Mouse (Mus musculus) liver, embryonic 15.5 days (tissue): ENCODE measurements around the gene Evc. TPM values are rescaled to one million over a fixed set of nuclear protein-coding genes. Genes with fewer than 3 reads are reported as not detected.
A peak's percentile ranks its signal among the peaks of the same experiment; 100 is the strongest.

Source experiments
- ATAC-seq: fragments of 200-750 bp; cut with Nextera tagmentation; 2 replicates; pipeline ENCODE4 v1.8.0; 2017; ENCODE audit warnings: moderate number of reproducible peaks, mild to moderate bottlenecking, moderate library complexity; ENCODE audit not compliant: insufficient read depth
- H3K27ac ChIP-seq: fragments of 300-500 bp; sonication (generic); replicated peaks from 2 replicates; pipeline ENCODE4 v1.5.1; 2015; ENCODE audit warnings: mild to moderate bottlenecking, inconsistent platforms
- H3K27me3 ChIP-seq: fragments of 300-500 bp; sonication (generic); 2 replicates; pipeline ENCODE4 v1.6.1; 2015; ENCODE audit warnings: mild to moderate bottlenecking, inconsistent platforms
- H3K36me3 ChIP-seq: fragments of 300-500 bp; sonication (generic); replicated peaks from 2 replicates; pipeline ENCODE4 v1.6.1; 2015; ENCODE audit warnings: moderate library complexity, mild to moderate bottlenecking, inconsistent platforms
- H3K4me1 ChIP-seq: fragments of 300-500 bp; sonication (generic); replicated peaks from 2 replicates; pipeline ENCODE4 v1.6.1; 2015; ENCODE audit warnings: inconsistent platforms
- H3K4me2 ChIP-seq: fragments of 300-500 bp; sonication (generic); 2 replicates; pipeline ENCODE4 v1.6.1; 2015; ENCODE audit warnings: moderate library complexity, mild to moderate bottlenecking, inconsistent platforms
- H3K4me3 ChIP-seq: fragments of 300-500 bp; sonication (generic); replicated peaks from 2 replicates; pipeline ENCODE4 v1.5.1; 2015; ENCODE audit warnings: mild to moderate bottlenecking, inconsistent platforms
- H3K9ac ChIP-seq: fragments of 300-500 bp; sonication (generic); 2 replicates; pipeline ENCODE4 v1.6.1; 2015; ENCODE audit warnings: moderate library complexity, mild to moderate bottlenecking, inconsistent platforms
- H3K9me3 ChIP-seq: fragments of 300-500 bp; sonication (generic); replicated peaks from 2 replicates; pipeline ENCODE4 v1.6.1; 2016; ENCODE audit warnings: inconsistent platforms
- WGBS: fragments of 180-500 bp; shearing (Covaris S2); methylation state at CpG from one replicate; pipeline ENCODE4 v1.1.7; 2015; ENCODE audit warnings: mixed read lengths; ENCODE audit not compliant: insufficient replicate concordance; 5-methylcytosine and 5-hydroxymethylcytosine counted together
- polyA plus RNA-seq: library from polyadenylated mRNA; unstranded; fragments of >200 nt; fragmentation: Nextera tagmentation; extraction: Ambion mirVana; gene quantifications from 2 replicates; pipeline ENCODE4 v1.2.1, GENCODE M21; 2015

Evc gene
- polyA plus RNA-seq, 1 experiment from 2014 or later: 1.0 TPM

- Histone ChIP-seq H3K9me3 (no peaks in the 10 kb centered on the region), H3K4me3 (0 out of 2 replicates have a peak within 1 kb of the TSS, but pooled peaks have one; percentile 5), H3K27ac (no peak within 1 kb of the TSS), H3K27me3 (peaks cover 71% of the 10 kb centered on the region), H3K36me3 (no peaks in the 10 kb centered on the region), H3K4me1 (peaks cover 7% of the 10 kb centered on the region), H3K4me2 (peak within 1 kb of the TSS; percentile 41), H3K9ac (no peak within 1 kb of the TSS)
- WGBS: 2% methylated on average over 48 of the region's 56 CpGs
- no peak for ATAC-seq
Observed at GRCm38 (mm10) chr5:37241651-37242151, 95.0 kb downstream of the Evc start, which contains the start of gene Crmp1. TSS of gene Crmp1 (plus strand) at chr5:37241940.

- Histone ChIP-seq H3K36me3 (no peaks in the 10 kb centered on the region), H3K27ac (no peak overlapping the region), H3K4me2 (no peak overlapping the region), H3K4me1 (peaks cover 7% of the 10 kb centered on the region), H3K4me3 (no peak overlapping the region), H3K9ac (no peak overlapping the region), H3K9me3 (no peaks in the 10 kb centered on the region), H3K27me3 (peaks cover 66% of the 10 kb centered on the region)
- ATAC-seq: no peak
- WGBS: 11% methylated on average over 9 of the region's 9 CpGs
Observed at GRCm38 (mm10) chr5:37241224-37241623, 95.5 kb downstream of the Evc start.

GRCm38 (mm10) chr5:37240550-37240949 is 96.1 kb downstream of the Evc start:
- Histone ChIP-seq H3K9me3 (no peaks in the 10 kb centered on the region), H3K27me3 (peaks cover 59% of the 10 kb centered on the region), H3K4me3 (no peak overlapping the region), H3K4me2 (no peak overlapping the region), H3K4me1 (peaks cover 7% of the 10 kb centered on the region), H3K9ac (no peak overlapping the region), H3K36me3 (no peaks in the 10 kb centered on the region), H3K27ac (no peak overlapping the region)
- no peak for ATAC-seq
- WGBS: 5% methylated on average over 5 of the region's 5 CpGs

Other genes with a start within 250 kb of the Evc start
- 1.0 and 1.6 TPM in 2 replicates for gene Crmp1, start 95.0 kb downstream of the Evc start, polyA plus RNA-seq
- gene Evc2, start 1.6 kb upstream of the Evc start, polyA plus RNA-seq: 1.1 and 1.2 TPM in 2 replicates